Mouse (Mus musculus) hindbrain, embryonic 11.5 days (tissue): ENCODE data around the gene Ppp2r5c. TPM values are rescaled to one million over a fixed set of nuclear protein-coding genes. Genes with fewer than 3 reads are reported as not detected.

Experiments
- ATAC-seq: fragments of 200-750 bp; cut with Nextera tagmentation; 2 replicates; pipeline ENCODE4 v1.8.0; 2017; ENCODE audit warnings: mild to moderate bottlenecking, moderate TSS enrichment, moderate library complexity; ENCODE audit not compliant: low FRiP score
- DNase-seq: peaks from one replicate; pipeline ENCODE4 v3.0.0-alpha.2; 2015; ENCODE audit warnings: low spot score
- H3K27ac ChIP-seq: fragments of 300-500 bp; sonication (generic); 2 replicates; pipeline ENCODE4 v1.5.1; 2014; ENCODE audit warnings: mild to moderate bottlenecking, low read depth, low read length
- H3K27me3 ChIP-seq: fragments of 300-500 bp; sonication (generic); 2 replicates; pipeline ENCODE4 v1.6.1; 2014; ENCODE audit warnings: mild to moderate bottlenecking, low read length, moderate library complexity, mixed read lengths; ENCODE audit not compliant: control insufficient read depth, insufficient read depth
- H3K36me3 ChIP-seq: fragments of 300-500 bp; sonication (generic); 2 replicates; pipeline ENCODE4 v1.6.1; 2014; ENCODE audit warnings: mild to moderate bottlenecking, low read length, moderate library complexity, mixed read lengths; ENCODE audit not compliant: control insufficient read depth, insufficient read depth
- H3K4me1 ChIP-seq: fragments of 300-500 bp; sonication (generic); replicated peaks from 2 replicates; pipeline ENCODE4 v1.6.1; 2014; ENCODE audit warnings: low read length, mixed read lengths; ENCODE audit not compliant: control insufficient read depth, insufficient read depth
- H3K4me2 ChIP-seq: fragments of 300-500 bp; sonication (generic); replicated peaks from 2 replicates; pipeline ENCODE4 v1.6.1; 2014; ENCODE audit warnings: mild to moderate bottlenecking, low read depth, low read length
- H3K4me3 ChIP-seq: fragments of 300-500 bp; sonication (generic); 2 replicates; pipeline ENCODE4 v1.5.1; 2014; ENCODE audit warnings: low read depth, low read length
- H3K9ac ChIP-seq: fragments of 300-500 bp; sonication (generic); 2 replicates; pipeline ENCODE4 v1.6.1; 2014; ENCODE audit warnings: low read depth, low read length
- H3K9me3 ChIP-seq: fragments of 300-500 bp; sonication (generic); 2 replicates; pipeline ENCODE4 v1.6.1; 2016; ENCODE audit warnings: low read length; ENCODE audit not compliant: control insufficient read depth
- WGBS: fragments of 180-500 bp; shearing (Covaris S2); extraction: QIAGEN DNeasy Blood & Tissue Kit; methylation state at CpG from one replicate; pipeline ENCODE4 v1.1.7; 2014; 5-methylcytosine and 5-hydroxymethylcytosine counted together
- polyA plus RNA-seq: library from polyadenylated mRNA; unstranded; fragments of >200 nt; fragmentation: Nextera tagmentation; extraction: Ambion mirVana; gene quantifications from 2 replicates; pipeline ENCODE4 v1.2.1, GENCODE M21; 2014

Ppp2r5c gene
- polyA plus RNA-seq, 1 experiment from 2014 or later = 162 TPM

DNA sequence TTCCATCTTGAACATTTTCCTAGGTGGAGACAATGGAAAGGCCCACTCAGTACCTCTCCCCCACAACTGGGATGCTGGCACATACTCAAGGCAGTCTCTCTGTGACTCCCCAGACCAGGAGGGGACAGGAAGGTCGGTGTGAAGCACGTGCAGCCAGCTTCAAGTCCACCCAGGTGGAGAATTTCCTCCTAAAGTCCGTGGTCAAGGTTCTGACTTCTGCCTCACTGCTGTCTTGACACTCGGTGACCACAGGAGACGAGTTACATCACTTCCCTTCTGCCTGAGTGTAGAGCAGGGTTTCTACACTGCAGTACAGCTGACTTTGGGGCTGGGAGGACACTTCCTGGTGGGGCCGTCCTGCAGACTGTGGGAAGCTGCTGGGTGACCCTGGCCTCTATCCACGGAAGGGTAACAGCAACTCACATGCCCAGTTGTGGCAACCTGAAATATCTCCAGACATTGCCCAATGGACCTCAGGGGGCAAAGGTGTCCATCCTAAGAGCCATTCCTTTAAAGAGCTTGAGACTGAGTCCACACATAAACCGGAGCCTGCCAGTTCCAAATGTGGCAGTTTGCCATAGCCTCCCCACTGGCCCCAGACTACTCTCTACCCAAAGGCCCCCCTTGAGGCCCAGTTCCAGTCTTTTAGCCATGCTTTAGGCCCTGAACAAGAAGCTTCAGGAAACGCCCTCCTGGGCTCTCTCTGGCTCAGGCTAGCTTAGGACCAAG lies 10.1 kb upstream of the Ppp2r5c start:
- WGBS = 63% methylated on average over 9 of the region's 9 CpGs
- Histone ChIP-seq H3K27ac (no peak overlapping the region), H3K4me3 (no peak overlapping the region), H3K9ac (no peak overlapping the region), H3K36me3 (no peaks in the 10 kb centered on the region), H3K27me3 (no peaks in the 10 kb centered on the region), H3K9me3 (no peaks in the 10 kb centered on the region), H3K4me1 (no peaks in the 10 kb centered on the region), H3K4me2 (no peak overlapping the region)
- ATAC-seq (no peak), DNase-seq (no peak)

GRCm38 (mm10) chr12:110437367-110437703 lies 9.6 kb upstream of the Ppp2r5c start:
- no peaks in the 10 kb centered on the region for H3K9me3 ChIP-seq
- no peak overlapping the region for H3K4me2 ChIP-seq
- no peak for DNase-seq
- H3K9ac ChIP-seq = no peak overlapping the region
- no peak for ATAC-seq
- no peaks in the 10 kb centered on the region for H3K36me3 ChIP-seq
- H3K4me1 ChIP-seq = no peaks in the 10 kb centered on the region
- H3K27me3 ChIP-seq = no peaks in the 10 kb centered on the region
- H3K27ac ChIP-seq = no peak overlapping the region
- 71% methylated on average over 7 of the region's 7 CpGs for WGBS
- no peak overlapping the region for H3K4me3 ChIP-seq

DNA sequence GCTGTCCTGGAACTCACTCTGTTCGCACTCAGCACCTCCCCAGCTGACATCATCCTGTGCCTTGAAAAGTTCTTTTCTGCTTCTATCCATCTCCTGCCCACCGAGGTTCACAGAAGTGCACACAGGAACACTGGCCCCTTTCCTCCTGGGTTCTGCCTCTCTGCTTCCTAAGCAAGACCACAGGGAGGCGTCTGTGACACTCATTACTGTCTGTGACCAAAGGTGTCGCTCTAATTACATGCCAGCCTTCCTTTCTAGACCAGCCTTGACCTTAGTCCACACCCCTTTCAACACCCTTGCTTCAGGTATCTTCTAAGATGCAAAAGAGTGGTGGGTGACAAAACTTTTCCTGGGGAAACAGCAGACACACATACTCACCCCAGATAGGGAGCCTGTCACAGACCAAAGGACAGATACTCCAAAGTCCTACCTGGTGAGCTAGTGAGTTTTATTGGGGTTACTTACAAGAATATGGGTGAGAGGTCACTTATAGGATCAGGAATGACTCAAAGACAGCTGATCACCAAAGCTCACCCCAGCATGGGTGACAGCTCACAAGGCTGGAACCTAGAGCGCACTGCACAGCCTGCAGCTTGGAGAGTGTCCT lies 8.4 kb upstream of the Ppp2r5c start:
- ATAC-seq = no peak
- DNase-seq = no peak

DNA sequence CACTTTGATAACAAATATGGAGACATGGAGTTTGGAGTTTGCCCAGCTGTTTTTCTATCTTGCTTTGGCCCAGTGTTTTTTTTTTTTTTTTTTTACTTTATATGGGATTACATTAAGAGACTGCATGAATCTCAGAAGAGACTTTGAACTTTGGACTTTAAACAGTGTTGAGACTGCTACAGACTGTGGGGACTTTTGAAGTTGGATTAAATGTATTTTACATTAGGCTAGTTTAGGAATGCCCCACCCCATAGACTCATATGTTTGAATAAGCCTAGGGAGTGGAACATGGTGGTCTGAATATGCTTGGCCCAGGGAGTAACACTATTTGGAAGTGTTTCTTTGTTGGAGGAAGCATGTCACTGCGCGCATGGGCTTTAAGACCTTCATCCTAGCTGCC lies 4.7 kb upstream of the Ppp2r5c start:
- H3K27me3 ChIP-seq = no peaks in the 10 kb centered on the region
- ATAC-seq = no peak

More for the DNA sequence above, 8.4 kb upstream of the Ppp2r5c start:
- Histone ChIP-seq H3K27me3 (no peaks in the 10 kb centered on the region), H3K4me3 (no peak overlapping the region), H3K36me3 (no peaks in the 10 kb centered on the region), H3K4me1 (no peaks in the 10 kb centered on the region), H3K27ac (no peak overlapping the region), H3K9me3 (no peaks in the 10 kb centered on the region), H3K4me2 (no peak overlapping the region), H3K9ac (no peak overlapping the region)
- WGBS = 49% methylated on average over 5 of the region's 5 CpGs

DNA sequence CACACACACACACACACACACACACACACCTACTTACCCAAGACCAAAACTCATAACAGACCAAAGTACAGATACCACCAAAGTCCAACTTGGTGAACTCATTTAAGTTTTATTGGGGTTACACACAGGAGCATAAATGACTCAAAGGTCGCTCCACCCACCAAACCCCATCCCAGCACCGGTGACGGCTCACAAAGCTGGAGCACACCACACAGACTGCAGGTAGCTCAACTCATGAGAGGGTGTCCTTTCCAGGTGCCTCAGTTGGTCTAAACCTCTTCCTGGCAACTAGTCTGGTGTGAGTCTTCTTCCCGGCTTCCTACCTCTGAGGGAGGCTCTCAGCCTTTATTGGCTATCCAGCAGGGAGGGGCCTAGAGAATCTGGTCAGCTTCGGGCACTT lies 2.4 kb upstream of the Ppp2r5c start:
- Histone ChIP-seq H3K27me3 (no peaks in the 10 kb centered on the region), H3K36me3 (no peaks in the 10 kb centered on the region), H3K4me3 (no peak overlapping the region), H3K4me1 (no peaks in the 10 kb centered on the region), H3K4me2 (no peak overlapping the region), H3K9me3 (no peaks in the 10 kb centered on the region), H3K27ac (no peak overlapping the region), H3K9ac (no peak overlapping the region)
- ATAC-seq (no peak), DNase-seq (no peak)
- 68% methylated on average over 5 of the region's 5 CpGs for WGBS

More for the DNA sequence above, 4.7 kb upstream of the Ppp2r5c start:
- 81% methylated on average over 2 of the region's 2 CpGs for WGBS
- H3K27ac ChIP-seq = no peak overlapping the region
- H3K36me3 ChIP-seq = no peaks in the 10 kb centered on the region
- no peaks in the 10 kb centered on the region for H3K4me1 ChIP-seq
- DNase-seq = no peak
- H3K4me3 ChIP-seq = no peak overlapping the region
- H3K9me3 ChIP-seq = no peaks in the 10 kb centered on the region
- no peak overlapping the region for H3K9ac ChIP-seq
- H3K4me2 ChIP-seq = no peak overlapping the region

DNA sequence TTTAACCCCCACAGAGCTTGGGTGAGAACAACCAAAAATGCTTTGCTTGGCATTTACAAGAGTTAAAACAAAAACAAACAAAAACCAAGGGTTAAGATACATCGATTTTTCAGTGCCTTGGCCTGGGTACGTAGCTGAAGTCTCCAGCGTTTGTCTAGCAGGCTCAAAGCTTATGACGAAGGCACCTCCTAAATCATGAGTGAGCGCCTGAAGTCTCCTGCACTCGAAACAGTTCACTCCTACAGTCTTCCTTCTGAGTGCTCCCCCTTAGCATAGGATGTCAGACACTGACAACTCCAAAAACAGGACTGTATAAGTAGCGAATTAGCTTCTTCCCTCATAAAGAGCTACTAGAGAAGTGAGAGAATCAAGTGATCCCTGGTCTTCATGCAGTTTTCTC lies 1.1 kb upstream of the Ppp2r5c start:
- no peaks in the 10 kb centered on the region for H3K27me3 ChIP-seq
- no peaks in the 10 kb centered on the region for H3K4me1 ChIP-seq
- no peak overlapping the region for H3K27ac ChIP-seq
- H3K9me3 ChIP-seq = no peaks in the 10 kb centered on the region
- peak overlapping the region; percentile 57 for H3K4me2 ChIP-seq
- DNase-seq (peak; percentile 12), ATAC-seq (no peak)
- peak overlapping the region; percentile 82 for H3K4me3 ChIP-seq
- H3K9ac ChIP-seq = no peak overlapping the region
- WGBS = 48% methylated on average over 7 of the region's 7 CpGs
- no peaks in the 10 kb centered on the region for H3K36me3 ChIP-seq

DNA sequence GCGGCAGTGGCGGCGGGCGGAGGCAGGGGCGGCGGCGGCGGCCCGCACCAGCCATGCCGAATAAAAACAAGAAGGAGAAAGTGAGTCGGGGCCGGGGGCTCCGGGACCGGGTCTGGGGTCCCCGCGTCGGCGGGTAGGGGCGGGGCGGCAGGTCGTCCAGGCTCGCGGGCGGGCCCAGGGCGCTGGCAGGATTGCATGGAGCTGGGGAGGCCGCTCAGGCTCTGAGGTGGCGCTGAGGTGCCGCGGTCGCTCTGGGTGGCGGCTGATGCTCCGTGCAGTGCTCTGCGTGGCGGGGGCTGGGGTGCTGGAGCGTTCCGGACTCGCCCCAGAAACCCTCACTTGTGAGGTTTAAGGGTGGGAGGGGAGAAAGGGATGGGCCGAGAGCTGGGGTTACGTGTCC lies 386 bp downstream of the Ppp2r5c start:
- Histone ChIP-seq H3K9me3 (no peaks in the 10 kb centered on the region), H3K27ac (peak overlapping the region; percentile 79; the same call in 1 of the 2 replicates), H3K9ac (peak overlapping the region; percentile 79), H3K4me2 (peak overlapping the region; percentile 78), H3K4me3 (peak overlapping the region; percentile 82), H3K36me3 (no peaks in the 10 kb centered on the region), H3K4me1 (no peaks in the 10 kb centered on the region), H3K27me3 (no peaks in the 10 kb centered on the region)
- DNase-seq = peak; percentile 54
- peak; percentile 60 for ATAC-seq
- 0% methylated on average over 24 of the region's 39 CpGs for WGBS

GRCm38 (mm10) chr12:110448767-110449166 lies 1.8 kb downstream of the Ppp2r5c start:
- Histone ChIP-seq H3K9ac (no peak overlapping the region), H3K27ac (no peak overlapping the region), H3K27me3 (no peaks in the 10 kb centered on the region), H3K36me3 (no peaks in the 10 kb centered on the region), H3K4me1 (no peaks in the 10 kb centered on the region), H3K4me2 (no peak overlapping the region), H3K9me3 (no peaks in the 10 kb centered on the region), H3K4me3 (no peak overlapping the region)
- ATAC-seq = no peak
- WGBS = 87% methylated on average over 10 of the region's 10 CpGs
- DNase-seq = no peak

- ATAC-seq (no peak), DNase-seq (peak; percentile 71)
- Histone ChIP-seq H3K9ac (no peak overlapping the region), H3K4me3 (no peak overlapping the region), H3K27ac (no peak overlapping the region), H3K9me3 (no peaks in the 10 kb centered on the region), H3K4me2 (no peak overlapping the region), H3K4me1 (no peaks in the 10 kb centered on the region), H3K36me3 (no peaks in the 10 kb centered on the region), H3K27me3 (no peaks in the 10 kb centered on the region)
- 15% methylated on average over 5 of the region's 5 CpGs for WGBS
These were observed 7.3 kb downstream of the Ppp2r5c start for GRCm38 (mm10) chr12:110454223-110454622.
